In the genomic region with DNA sequence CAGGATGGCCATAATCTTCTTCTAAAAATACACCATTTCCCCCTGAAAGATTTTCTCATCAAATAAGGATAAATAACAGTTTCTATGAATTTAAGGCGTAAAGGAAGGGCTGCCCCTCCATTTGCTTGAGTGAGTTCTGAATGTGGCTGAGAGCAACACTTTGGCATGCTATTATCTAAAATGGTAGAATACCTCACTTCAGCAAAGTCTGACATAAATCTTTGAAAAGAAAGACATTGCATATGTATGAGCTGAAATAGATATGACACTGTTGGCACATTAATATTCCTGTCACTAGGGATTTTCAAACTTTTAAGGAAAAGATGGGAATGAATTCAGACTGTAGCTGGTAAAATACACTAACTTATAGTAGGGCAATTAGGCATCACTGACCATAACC, we compare ENCODE assay signal across 18 mouse cellular contexts.
A peak's percentile ranks its signal among the peaks of the same experiment; 100 is the strongest.
DNase-seq lines count a peak whose midpoint lies in the region; ATAC-seq and TF ChIP-seq lines count a peak whose summit lies in the region.
"Had no signal": no experiment of that assay in that cellular context is flagged by ENCODE, and none has a peak within 500 bp of the region (broad histone marks: within the 10 kb centered on the region; RNA-seq: fewer than 3 reads in every experiment).

No protein-coding gene starts in this region.

- no peaks in the 10 kb centered on the region for H3K27me3 ChIP-seq in forebrain, embryonic 14.5 days (replicated peaks; ENCODE audit: control insufficient read depth, insufficient read depth, low read length)
- no peaks in the 10 kb centered on the region for H3K27me3 ChIP-seq in forebrain, embryonic 10.5 days (ENCODE audit: poor library complexity, severe bottlenecking)
- H3K27me3 ChIP-seq in forebrain, postnatal 0 days (ENCODE audit: insufficient read depth, low read length), result no peaks in the 10 kb centered on the region
- H3K27me3 ChIP-seq in forebrain, embryonic 12.5 days, result no peaks in the 10 kb centered on the region
- H3K27me3 ChIP-seq in midbrain, embryonic 16.5 days (ENCODE audit: control insufficient read depth, insufficient read depth, low read depth, low read length), result no peaks in the 10 kb centered on the region
- no peaks in the 10 kb centered on the region for H3K27me3 ChIP-seq in midbrain, embryonic 13.5 days
- H3K27me3 ChIP-seq: hindbrain, embryonic 12.5 days; hindbrain, embryonic 15.5 days had no signal

- H3K4me3 ChIP-seq in forebrain, embryonic 14.5 days (ENCODE audit: low read depth, low read length), result no peak overlapping the region
- H3K4me3 ChIP-seq in forebrain, embryonic 10.5 days, result no peak overlapping the region
- no peak overlapping the region for H3K4me3 ChIP-seq in forebrain, postnatal 0 days (ENCODE audit: low read depth, low read length)
- no peak overlapping the region for H3K4me3 ChIP-seq in forebrain, embryonic 12.5 days (replicated peaks)
- H3K4me3 ChIP-seq in midbrain, embryonic 16.5 days (ENCODE audit: low read depth, low read length), result no peak overlapping the region
- no peak overlapping the region for H3K4me3 ChIP-seq in midbrain, embryonic 13.5 days (replicated peaks)
- H3K4me3 ChIP-seq: heart, adult 2 months; hindbrain, embryonic 12.5 days; hindbrain, embryonic 15.5 days had no signal

- no peak for ATAC-seq in forebrain, embryonic 14.5 days
- peak; percentile 47; the same call in 1 of the 2 replicates for ATAC-seq in forebrain, postnatal 0 days
- ATAC-seq in forebrain, embryonic 12.5 days (ENCODE audit: low FRiP score), result no peak
- 0 out of 2 replicates have a peak, but pooled peaks have one; percentile 21 for ATAC-seq in midbrain, embryonic 16.5 days
- ATAC-seq in midbrain, embryonic 13.5 days, result no peak
- ATAC-seq: activated CD4-positive, CD25-positive, alpha-beta regulatory T cell, adult 4 months had no signal

- H3K9ac ChIP-seq in forebrain, embryonic 14.5 days (ENCODE audit: low read length), result no peak overlapping the region
- H3K9ac ChIP-seq in forebrain, postnatal 0 days, result no peak overlapping the region
- H3K9ac ChIP-seq in forebrain, embryonic 12.5 days, result no peak overlapping the region
- no peak overlapping the region for H3K9ac ChIP-seq in midbrain, embryonic 16.5 days (ENCODE audit: low read depth, low read length)
- no peak overlapping the region for H3K9ac ChIP-seq in midbrain, embryonic 13.5 days (replicated peaks)
- H3K9ac ChIP-seq: hindbrain, embryonic 12.5 days; hindbrain, embryonic 15.5 days had no signal

- peak; percentile 20 for DNase-seq in forebrain, embryonic 14.5 days (ENCODE audit: low spot score)
- no peak for DNase-seq in forebrain, embryonic 10.5 days (ENCODE audit: extremely low spot score, low spot score)
- no peak for DNase-seq in forebrain, postnatal 0 days
- no peak for DNase-seq in gastrocnemius, postnatal 10 days
- DNase-seq: adrenal gland, adult 8-10 months; adrenal gland, postnatal 25 days; cerebellum, adult 18-20 months; cerebellum, adult 9-10 months; cerebellum, postnatal 14 days; gastrocnemius, postnatal 36 days; heart, adult 2 months had no signal

- no peak overlapping the region for H3K27ac ChIP-seq in forebrain, embryonic 14.5 days (ENCODE audit: low read depth, low read length)
- H3K27ac ChIP-seq in forebrain, embryonic 10.5 days, result no peak overlapping the region
- H3K27ac ChIP-seq in forebrain, postnatal 0 days (ENCODE audit: low read depth, low read length), result no peak overlapping the region
- no peak overlapping the region for H3K27ac ChIP-seq in forebrain, embryonic 12.5 days
- no peak overlapping the region for H3K27ac ChIP-seq in midbrain, embryonic 16.5 days (ENCODE audit: low read length)
- no peak overlapping the region for H3K27ac ChIP-seq in midbrain, embryonic 13.5 days
- H3K27ac ChIP-seq: heart, adult 2 months; hindbrain, embryonic 12.5 days; hindbrain, embryonic 15.5 days had no signal

- no peaks in the 10 kb centered on the region for H3K9me3 ChIP-seq in forebrain, embryonic 14.5 days (replicated peaks; ENCODE audit: control insufficient read depth, low read length)
- H3K9me3 ChIP-seq in forebrain, embryonic 10.5 days, result no peaks in the 10 kb centered on the region
- H3K9me3 ChIP-seq in forebrain, postnatal 0 days (ENCODE audit: low read length), result no peaks in the 10 kb centered on the region
- H3K9me3 ChIP-seq in forebrain, embryonic 12.5 days, result no peaks in the 10 kb centered on the region
- H3K9me3 ChIP-seq in midbrain, embryonic 16.5 days (replicated peaks; ENCODE audit: control insufficient read depth, low read length, poor library complexity, severe bottlenecking), result no peaks in the 10 kb centered on the region
- H3K9me3 ChIP-seq in midbrain, embryonic 13.5 days, result no peaks in the 10 kb centered on the region
- H3K9me3 ChIP-seq: hindbrain, embryonic 12.5 days; hindbrain, embryonic 15.5 days had no signal

- no peaks in the 10 kb centered on the region for H3K4me1 ChIP-seq in forebrain, embryonic 14.5 days (ENCODE audit: control insufficient read depth, insufficient read depth, low read length)
- peaks cover 9% of the 10 kb centered on the region for H3K4me1 ChIP-seq in forebrain, embryonic 10.5 days
- no peaks in the 10 kb centered on the region for H3K4me1 ChIP-seq in forebrain, postnatal 0 days (ENCODE audit: insufficient read depth)
- H3K4me1 ChIP-seq in forebrain, embryonic 12.5 days, result no peaks in the 10 kb centered on the region; the same call in 1 of the 2 replicates
- no peaks in the 10 kb centered on the region for H3K4me1 ChIP-seq in midbrain, embryonic 16.5 days (ENCODE audit: control insufficient read depth, insufficient read depth, low read length)
- H3K4me1 ChIP-seq in midbrain, embryonic 13.5 days (replicated peaks), result 0 out of 2 replicates have a peak, but pooled peaks cover 5% of the 10 kb centered on the region
- H3K4me1 ChIP-seq: hindbrain, embryonic 12.5 days; hindbrain, embryonic 15.5 days had no signal

- no peak overlapping the region for H3K4me2 ChIP-seq in forebrain, embryonic 14.5 days (ENCODE audit: low read length)
- no peak overlapping the region for H3K4me2 ChIP-seq in forebrain, postnatal 0 days (ENCODE audit: low read depth)
- H3K4me2 ChIP-seq in forebrain, embryonic 12.5 days, result no peak overlapping the region
- no peak overlapping the region for H3K4me2 ChIP-seq in midbrain, embryonic 16.5 days (ENCODE audit: low read length)
- H3K4me2 ChIP-seq in midbrain, embryonic 13.5 days (replicated peaks), result no peak overlapping the region
- H3K4me2 ChIP-seq: heart, embryonic 11.5 days; hindbrain, embryonic 12.5 days; hindbrain, embryonic 15.5 days had no signal

- no peak for TF ChIP-seq CTCF in forebrain, postnatal 0 days (IDR thresholded peaks at IDR 0.05; ENCODE audit: low read depth)

- no peaks in the 10 kb centered on the region for H3K36me3 ChIP-seq in forebrain, embryonic 14.5 days (ENCODE audit: control insufficient read depth, insufficient read depth, low read length)
- no peaks in the 10 kb centered on the region for H3K36me3 ChIP-seq in forebrain, embryonic 10.5 days (replicated peaks)
- H3K36me3 ChIP-seq in forebrain, postnatal 0 days (ENCODE audit: insufficient read depth), result no peaks in the 10 kb centered on the region
- H3K36me3 ChIP-seq in forebrain, embryonic 12.5 days (replicated peaks), result no peaks in the 10 kb centered on the region
- H3K36me3 ChIP-seq in midbrain, embryonic 16.5 days (ENCODE audit: control insufficient read depth, insufficient read depth, low read length), result no peaks in the 10 kb centered on the region
- H3K36me3 ChIP-seq in midbrain, embryonic 13.5 days, result no peaks in the 10 kb centered on the region
- H3K36me3 ChIP-seq: hindbrain, embryonic 12.5 days; hindbrain, embryonic 15.5 days had no signal

- WGBS in forebrain, embryonic 14.5 days, result 13% methylated on average over 1 of the region's 1 CpGs
- WGBS in forebrain, embryonic 10.5 days, result 48% methylated on average over 1 of the region's 1 CpGs
- WGBS in forebrain, postnatal 0 days, result 27% methylated on average over 1 of the region's 1 CpGs
- 9% methylated on average over 1 of the region's 1 CpGs for WGBS in forebrain, embryonic 12.5 days
- WGBS in midbrain, embryonic 16.5 days, result 19% methylated on average over 1 of the region's 1 CpGs
- WGBS in midbrain, embryonic 13.5 days, result 31% methylated on average over 1 of the region's 1 CpGs

Comparison
In these comparisons a context has a peak if more than half of its experiments do, and no peak if none do; other contexts are left out.
1. ATAC-seq: peak in forebrain, postnatal 0 days (single experiment) and midbrain, embryonic 16.5 days (single experiment); none in forebrain, embryonic 14.5 days (single experiment), forebrain, embryonic 12.5 days (single experiment) and midbrain, embryonic 13.5 days (single experiment).